Mouse (Mus musculus): ENCODE results near the gene Phf24.

Phf24 gene

GRCm38 (mm10) chr4:42916617-42917401 is at the start of gene Phf24:
Gene Phf24, plus strand, starts transcription at chr4:42916660.
- peak; percentile 45 to 66 for DNase-seq

DNA sequence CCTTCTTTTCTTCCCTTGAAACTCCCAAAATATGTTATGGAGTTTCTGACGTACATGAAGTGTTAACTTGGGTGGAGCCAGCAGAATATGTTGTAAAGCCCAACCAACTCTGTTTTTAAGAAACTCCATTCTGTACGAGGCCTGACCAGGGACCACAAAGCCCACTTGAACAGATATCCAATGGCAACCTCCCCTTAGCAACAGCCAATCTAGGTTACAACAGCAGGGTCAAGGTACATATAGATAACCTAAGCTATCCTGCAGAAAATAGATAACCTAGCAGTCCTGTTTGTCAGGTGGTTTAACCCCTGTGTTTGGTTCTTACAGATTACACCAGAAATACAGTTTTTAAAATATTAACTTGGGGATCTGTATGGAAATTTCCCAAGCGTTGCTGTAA is 49.1 kb upstream of the Phf24 start:
- no peak for DNase-seq

DNA sequence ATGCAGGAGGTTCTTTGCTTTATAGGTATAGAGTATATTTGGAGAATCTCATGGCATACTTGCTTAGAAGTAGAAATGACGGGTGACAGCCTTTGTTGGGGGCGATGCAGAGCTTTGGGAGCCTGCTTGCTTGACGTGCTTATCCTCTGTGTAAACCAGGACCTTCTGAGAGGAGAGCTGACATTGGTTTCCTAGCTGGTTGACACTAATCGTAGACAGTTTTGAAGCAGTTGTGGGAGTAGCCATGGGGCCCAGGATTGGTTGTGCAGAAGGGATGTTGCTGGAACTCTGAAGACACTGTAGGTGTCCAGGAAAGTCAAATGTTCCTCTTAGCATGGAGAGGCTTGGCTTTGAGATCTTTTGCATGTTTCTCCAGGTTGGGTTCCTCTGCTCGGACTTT is 48.3 kb upstream of the Phf24 start:
- no peak for DNase-seq

DNA sequence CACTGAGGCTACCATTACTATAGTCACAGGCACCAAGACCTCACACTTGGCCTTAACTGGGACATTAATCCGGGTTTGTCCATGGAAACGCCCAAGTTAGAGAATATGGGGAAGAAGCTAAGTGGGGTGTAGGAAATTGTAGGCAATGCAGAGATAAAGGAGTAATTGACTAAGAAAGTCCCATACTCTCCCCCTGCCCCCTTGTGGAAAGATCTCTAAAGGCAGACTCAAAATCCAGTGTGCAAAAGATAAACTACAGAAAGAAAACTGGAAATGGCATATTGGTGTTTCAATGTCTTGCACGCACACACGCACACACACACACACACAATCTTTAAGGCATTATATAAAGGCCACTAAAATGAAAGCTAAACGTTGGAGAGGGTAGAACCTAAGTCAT is 45.7 kb upstream of the Phf24 start:
- peak in 1 of 2 experiments; percentile 13 for DNase-seq

DNA sequence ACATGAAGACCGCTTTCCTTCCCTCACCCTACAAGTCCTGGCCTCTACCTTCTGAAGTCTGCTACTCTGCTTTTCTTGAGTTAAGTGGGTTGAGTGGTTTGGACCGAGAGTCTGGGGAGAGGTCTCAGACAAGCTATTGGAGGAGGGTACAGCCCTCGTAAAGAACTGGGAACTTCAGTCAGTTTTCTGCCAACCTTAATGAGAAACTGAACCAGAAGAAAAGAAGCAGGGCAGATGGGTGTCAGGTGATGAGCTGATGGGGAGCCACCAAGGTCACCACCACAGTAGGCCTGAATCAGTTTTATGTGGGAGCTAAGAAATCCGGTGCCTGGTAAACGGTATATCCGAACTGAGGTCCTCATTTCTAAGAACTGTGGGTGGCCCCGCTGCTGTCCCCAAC is 44.3 kb upstream of the Phf24 start:
- no peak for DNase-seq

DNA sequence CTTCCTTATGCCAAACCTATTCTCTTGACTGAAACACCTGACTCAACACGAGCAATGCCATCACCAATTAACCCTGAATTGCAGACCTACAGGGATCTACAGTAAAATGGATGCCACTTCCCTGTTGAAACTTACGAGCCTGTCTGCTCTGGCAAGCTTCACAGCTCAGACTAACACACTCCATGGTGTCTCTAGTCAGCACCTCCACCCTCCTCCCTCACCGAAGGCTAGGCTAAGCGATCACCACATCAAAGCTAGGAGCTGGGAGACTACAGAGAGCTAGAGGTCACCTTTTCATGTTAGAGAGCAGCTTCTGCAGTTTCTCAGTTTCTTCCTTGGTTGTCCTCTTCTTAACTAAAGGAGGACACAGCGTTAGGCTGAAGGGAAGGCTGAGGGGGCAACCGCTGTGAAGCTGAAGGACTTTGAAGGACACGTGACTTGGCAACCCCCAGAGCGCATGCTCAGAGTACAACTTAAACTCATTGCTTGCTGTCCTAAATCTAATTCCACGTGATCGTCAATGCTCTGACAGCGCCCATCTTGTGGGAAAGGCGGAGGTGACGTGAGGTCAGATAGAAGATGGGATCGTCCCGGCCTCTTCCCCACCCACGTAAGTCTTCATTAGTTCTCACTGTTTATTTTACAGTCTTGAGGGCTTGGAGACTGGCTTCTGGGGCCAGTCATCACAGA is 43.6 kb upstream of the Phf24 start:
- no peak for DNase-seq

DNA sequence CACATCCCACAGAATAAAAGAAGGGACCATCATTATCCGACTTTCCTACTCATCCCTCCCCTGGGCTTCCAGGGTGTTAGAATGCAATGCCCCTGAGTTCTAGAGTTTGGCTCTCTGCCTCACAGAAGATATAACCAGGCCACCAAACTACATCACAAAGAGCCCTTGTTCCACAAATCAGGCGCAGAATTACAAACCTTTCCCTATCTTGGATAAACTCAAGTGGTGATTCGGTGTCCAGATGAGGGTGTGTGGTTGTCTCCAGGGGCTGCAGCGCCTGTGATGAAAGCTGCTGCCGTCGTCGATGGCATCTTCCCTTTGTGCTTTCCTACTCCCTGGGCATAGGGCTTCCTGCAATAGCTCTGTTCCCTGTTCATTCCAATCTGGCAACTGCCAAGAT is 42.3 kb upstream of the Phf24 start, which contains the start of gene Fam205c:
Gene Fam205c (minus strand): TSS at position 101 of the 400 bp plus-strand sequence.
- no peak for DNase-seq

GRCm38 (mm10) chr4:42876586-42877291 is 39.7 kb upstream of the Phf24 start:
- peak; percentile 48 to 62 for DNase-seq

DNA sequence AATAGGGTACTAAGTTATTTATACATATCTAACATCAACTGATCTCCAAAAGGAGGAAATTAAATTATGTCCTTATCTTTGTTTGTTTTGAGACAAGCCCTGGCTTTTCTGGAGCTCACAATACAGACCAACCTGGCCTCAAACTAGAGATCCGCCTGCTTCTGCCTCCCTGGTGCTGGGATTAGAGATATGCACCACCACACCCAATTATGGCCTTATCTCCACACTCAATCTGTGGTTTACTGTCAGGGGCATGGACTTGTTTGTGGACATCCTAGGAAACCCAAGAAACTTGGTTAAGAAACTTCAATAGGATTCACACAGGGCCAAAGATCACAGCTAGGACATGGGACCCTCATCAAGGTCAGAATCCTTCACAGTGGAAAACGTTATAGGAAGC is 38.8 kb upstream of the Phf24 start:
- no peak for DNase-seq

DNA sequence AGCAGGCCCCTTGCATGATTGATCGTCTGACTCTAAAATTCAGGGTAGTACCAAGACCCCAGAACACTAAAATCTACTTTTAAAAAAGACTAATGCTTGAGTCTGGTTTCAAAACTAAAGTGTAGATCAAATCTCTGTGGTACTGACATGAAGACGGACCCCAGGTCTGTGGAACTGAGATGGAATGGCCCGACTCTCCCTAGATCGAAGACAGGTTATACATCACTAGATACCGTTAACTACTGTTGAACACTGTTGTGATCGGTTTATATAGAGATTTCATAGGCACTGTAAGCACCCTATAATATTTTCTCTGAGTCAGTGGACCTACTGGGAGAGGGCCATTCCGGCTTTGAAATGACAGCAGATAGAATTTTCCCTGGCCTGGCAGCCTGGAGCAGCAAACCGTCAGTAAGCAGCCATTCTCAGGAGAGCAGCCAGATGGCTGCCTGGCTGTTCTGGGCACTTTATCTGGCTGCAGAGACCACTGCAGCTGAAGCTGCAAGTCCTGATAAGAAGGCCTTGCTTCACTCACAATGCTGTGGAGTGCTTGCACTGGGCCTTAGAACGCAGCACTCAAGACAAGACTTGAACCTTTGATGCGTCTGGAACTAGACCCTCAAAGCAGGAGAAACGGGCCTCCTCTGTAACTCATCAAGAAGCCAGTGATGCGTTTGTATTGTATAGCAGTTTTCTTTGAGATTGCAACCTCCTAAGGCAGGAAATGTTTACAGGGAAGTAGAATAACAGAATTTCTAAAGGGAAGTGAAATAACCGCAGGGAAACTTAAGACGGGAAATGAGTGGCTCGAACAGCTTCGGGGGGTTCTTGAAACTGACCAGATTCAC is 36.4 kb upstream of the Phf24 start:
- DNase-seq, result no peak

GRCm38 (mm10) chr4:42880677-42880948 is 35.8 kb upstream of the Phf24 start:
- no peak for DNase-seq

DNA sequence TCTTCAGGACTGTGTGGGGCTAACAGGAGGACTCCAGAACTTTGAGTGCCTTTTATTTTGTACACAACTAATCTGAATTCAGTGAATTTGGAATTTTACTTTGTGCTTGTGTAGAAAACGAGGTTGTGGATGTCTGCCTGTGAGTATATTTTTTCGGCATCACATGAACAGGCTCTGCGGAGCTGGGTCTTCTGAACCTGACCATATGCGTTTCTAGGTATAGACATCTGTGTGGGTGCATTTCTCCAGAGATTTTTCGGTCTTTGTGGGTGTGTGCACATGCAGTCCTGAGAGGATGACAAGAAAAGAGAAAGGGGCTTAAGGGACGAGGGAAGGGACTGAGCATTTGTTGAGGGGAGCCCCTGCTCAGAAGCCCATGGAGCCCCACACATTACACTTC is 29.5 kb upstream of the Phf24 start:
- DNase-seq, result no peak

DNA sequence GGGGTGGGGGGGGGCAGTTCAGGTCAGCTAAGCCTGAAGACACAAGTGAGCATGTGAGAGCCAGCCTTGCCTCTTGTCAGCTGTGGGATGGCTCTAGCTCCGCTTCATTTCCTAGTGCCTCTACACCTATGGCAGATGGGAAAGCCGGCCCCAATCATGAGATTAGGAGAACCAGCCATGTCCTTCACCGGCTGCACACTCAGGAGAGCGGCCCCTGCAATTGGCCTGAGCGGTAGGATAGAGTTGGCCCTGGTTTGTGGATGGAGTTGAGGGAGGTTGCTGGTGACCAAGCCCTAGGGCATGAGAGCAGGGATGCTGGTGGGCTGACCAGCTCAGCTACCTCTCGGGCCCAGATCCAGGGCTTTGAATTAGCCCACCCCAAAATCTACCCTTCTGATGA is 27.7 kb upstream of the Phf24 start:
- no peak for DNase-seq

GRCm38 (mm10) chr4:42891176-42891575 is 25.3 kb upstream of the Phf24 start:
- DNase-seq, result no peak

- DNase-seq, result no peak
Observed at GRCm38 (mm10) chr4:42895118-42895517, 21.3 kb upstream of the Phf24 start.

GRCm38 (mm10) chr4:42898914-42899313 is 17.5 kb upstream of the Phf24 start:
- no peak for DNase-seq

GRCm38 (mm10) chr4:42900878-42901277 is 15.6 kb upstream of the Phf24 start:
- no peak for DNase-seq

- DNase-seq, result peak; percentile 33 to 49
Observed at GRCm38 (mm10) chr4:42902174-42902573, 14.3 kb upstream of the Phf24 start.

GRCm38 (mm10) chr4:42902730-42903129 is 13.7 kb upstream of the Phf24 start:
- DNase-seq, result no peak

DNA sequence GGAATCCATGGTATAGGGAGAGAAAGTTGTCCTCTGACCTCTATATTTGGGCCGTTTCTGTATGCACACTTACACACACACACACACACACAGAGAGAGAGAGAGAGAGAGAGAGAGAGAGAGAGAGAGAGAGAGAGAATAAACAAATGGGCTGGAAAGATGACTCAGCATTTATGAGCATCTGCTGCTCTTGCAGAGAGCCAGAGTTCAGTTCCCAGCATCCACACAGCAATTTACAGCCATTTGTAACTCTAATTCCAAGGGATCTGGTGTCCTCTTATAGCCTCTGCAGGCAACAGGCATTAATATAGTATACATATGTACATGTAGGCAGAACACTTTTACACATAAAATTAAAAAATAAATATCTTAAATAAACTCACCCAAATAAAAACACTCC is 12.5 kb upstream of the Phf24 start:
- DNase-seq, result no peak

DNA sequence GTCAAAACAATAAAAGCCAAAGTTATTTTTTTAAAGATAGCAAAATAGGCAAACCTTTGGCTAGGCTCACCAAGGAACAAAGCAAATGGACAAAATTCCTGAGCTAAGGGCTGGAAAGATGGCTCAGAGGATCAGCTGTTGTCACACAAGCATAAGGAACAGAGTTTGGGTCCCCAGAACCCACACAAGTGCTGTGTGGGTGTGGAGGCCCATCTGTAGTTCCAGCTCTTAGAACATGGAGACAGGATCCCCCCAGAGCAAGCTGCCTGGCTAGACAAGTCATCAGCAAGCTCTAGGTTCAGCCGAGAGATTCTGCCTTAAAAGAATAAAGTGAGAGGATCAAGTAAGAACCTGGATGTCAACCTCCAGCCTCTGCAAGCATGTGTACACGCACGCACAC is 11.9 kb upstream of the Phf24 start:
- no peak for DNase-seq

- DNase-seq, result no peak
Observed at GRCm38 (mm10) chr4:42904966-42905365, 11.5 kb upstream of the Phf24 start.

GRCm38 (mm10) chr4:42913391-42913790 is 3.1 kb upstream of the Phf24 start:
- DNase-seq, result no peak
